Mouse (Mus musculus) urinary bladder, postnatal 36 days (tissue): ENCODE measurements around the gene Dcaf12.
A peak's percentile ranks its signal among the peaks of the same experiment; 100 is the strongest.

ENCODE experiments used
- DNase-seq, 2 experiments: peaks; one replicate each; pipeline ENCODE4 v3.0.0; 2022; ENCODE audit warnings: low spot score in 2 of 2, mixed read lengths in 1 of 2

The Dcaf12 gene

GRCm38 (mm10) chr4:41314141-41315129 is at the start of gene Dcaf12:
Gene Dcaf12, minus strand, starts transcription at chr4:41314889.
- peak; percentile 93 to 96 for DNase-seq

DNA sequence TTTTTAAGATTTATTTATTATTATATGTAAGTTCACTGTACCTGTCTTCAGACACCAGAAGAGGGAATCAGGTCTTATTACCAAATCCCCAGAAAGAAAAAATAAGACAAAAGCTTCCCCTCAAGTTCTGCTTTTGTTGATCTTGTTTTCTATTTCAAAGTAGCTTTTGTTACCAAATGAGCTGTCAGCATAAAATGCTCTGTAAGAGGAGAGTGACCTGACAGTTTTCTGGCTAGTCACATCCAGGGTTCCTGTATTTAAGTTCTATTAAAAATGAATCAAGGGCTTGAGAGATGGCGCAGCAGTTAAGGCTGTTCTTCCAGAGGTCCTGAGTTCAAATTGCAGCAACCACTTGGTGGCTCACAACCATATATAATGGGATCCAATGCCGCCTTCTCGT is 46.4 kb upstream of the Dcaf12 start:
- DNase-seq, result no peak

- no peak for DNase-seq
Observed at GRCm38 (mm10) chr4:41359358-41359757, 44.7 kb upstream of the Dcaf12 start.

GRCm38 (mm10) chr4:41358669-41359068 is 44.0 kb upstream of the Dcaf12 start:
- no peak for DNase-seq

- DNase-seq, result no peak
Observed at GRCm38 (mm10) chr4:41357154-41357553, 42.5 kb upstream of the Dcaf12 start.

GRCm38 (mm10) chr4:41353265-41353664 is 38.6 kb upstream of the Dcaf12 start:
- no peak for DNase-seq

- DNase-seq, result no peak
Observed at GRCm38 (mm10) chr4:41352758-41353157, 38.1 kb upstream of the Dcaf12 start.

- peak in 1 of 2 experiments; percentile 57 for DNase-seq
Observed at GRCm38 (mm10) chr4:41349199-41349591, 34.5 kb upstream of the Dcaf12 start.

GRCm38 (mm10) chr4:41348584-41349198 is 34.0 kb upstream of the Dcaf12 start, which contains the start of gene Ubap1:
Gene Ubap1, plus strand, starts transcription at chr4:41348996.
- peak; percentile 84 to 94 for DNase-seq

- no peak for DNase-seq
Observed at GRCm38 (mm10) chr4:41347839-41348238, 33.1 kb upstream of the Dcaf12 start.

DNA sequence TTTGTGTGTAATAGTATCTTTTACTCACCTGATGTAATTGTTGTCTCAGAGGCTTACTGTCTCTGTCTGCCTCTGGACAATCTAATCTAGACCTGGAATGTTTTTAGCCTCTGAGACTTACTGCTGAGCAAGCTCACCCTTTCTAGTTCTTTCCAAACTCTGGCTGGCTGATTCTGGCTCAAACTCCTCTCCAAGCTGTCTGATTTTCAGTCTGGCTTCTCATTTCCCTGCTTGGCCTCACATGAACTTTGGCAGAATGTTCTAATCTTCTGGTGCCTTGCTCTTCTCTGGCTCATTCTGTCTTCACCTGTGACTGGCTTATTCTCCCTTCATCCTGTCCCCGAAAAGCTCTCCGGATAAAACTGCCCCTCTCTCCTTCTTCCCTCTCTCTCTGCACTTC is 31.3 kb upstream of the Dcaf12 start:
- no peak for DNase-seq

- no peak for DNase-seq
Observed at GRCm38 (mm10) chr4:41340912-41341550, 26.3 kb upstream of the Dcaf12 start.

DNA sequence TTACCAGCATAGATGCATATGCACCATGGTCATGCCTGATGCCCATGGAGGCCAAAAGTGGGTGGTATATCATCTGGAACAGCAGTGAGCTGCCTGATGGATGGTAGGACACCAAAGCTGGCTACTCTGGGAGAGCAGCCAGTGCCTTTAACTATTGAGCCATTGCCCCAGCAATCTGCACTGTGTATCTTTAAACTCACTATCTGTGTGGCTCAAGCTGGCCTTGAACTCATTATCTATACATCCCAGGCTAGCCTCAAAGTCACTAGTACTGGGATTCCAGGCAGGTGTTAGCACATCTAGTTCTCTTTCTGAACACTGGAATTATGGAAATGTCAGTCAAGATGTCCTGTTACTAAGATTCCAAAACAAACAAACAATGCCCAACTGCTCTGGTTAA is 21.9 kb upstream of the Dcaf12 start:
- no peak for DNase-seq

DNA sequence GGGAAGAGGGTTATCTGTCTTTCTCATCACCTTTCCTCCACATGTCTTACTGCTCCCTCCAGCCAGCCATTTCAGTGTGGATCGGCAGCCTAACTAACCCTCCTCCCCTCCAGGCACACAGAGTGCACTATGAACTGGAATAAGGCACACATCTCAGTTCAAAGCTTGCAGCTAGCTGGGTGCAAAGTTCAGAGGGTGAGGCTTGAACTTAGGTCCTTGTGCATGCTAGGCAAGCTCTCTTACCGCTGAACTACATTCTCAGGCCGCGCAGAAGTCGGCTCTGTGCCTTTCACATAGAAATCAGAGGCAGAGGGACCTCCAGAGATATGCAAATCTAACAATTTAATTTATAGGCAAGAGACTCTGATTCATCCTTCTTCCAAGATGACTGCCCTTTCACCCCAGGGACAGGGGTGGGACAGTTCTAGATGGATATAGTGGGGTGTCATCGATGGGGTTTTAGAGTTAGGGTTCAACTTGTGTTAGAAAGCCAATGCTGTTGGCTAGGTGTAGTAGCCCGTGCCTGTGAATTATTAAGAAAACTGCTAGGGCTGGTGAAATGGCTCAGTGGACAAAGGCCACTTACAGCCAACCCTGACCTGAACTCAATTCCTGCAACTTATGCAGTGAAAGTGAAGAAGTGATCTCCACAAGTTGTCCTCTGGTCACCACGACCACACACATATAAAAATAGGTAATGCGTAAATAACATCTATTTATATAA is 17.2 kb upstream of the Dcaf12 start:
- no peak for DNase-seq

DNA sequence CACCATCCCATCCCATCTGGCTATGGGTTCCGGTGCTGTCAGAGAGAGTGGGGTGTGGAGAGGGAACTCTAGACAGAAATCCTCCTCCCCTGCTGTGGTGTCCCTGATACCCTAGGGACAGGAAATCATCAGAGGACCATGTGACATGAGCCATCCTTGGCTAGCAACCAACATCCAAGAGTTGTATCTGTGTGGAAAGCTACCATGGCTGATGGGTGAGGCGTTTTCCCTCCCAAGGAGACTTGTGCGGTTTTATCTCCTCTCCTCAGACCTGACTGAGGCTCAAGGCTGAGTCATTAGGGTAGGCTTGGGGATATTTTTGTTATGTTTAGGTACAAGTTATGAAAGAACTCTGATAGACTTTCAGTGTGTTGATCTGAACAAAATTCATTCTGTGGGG is 16.4 kb upstream of the Dcaf12 start:
- no peak for DNase-seq

DNA sequence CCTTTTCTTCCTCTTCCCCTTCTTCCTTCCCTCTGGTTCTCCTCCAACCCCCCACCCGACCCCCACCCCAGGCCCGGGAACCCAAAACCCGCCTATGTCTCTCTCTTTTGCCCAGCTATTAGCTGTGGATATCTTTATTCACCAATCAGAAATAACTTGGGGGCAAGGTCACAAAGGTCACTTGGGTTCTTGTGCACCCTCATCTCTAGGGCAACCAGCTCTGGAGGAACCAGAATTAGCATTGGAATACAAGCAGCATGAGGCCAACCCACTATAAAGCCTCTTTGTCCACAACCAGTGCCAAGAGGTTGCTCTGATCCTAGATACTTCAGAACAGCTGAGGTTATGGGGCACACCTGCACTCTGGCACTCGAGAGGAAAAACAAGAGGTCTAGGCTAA is 14.8 kb upstream of the Dcaf12 start:
- DNase-seq, result no peak

DNA sequence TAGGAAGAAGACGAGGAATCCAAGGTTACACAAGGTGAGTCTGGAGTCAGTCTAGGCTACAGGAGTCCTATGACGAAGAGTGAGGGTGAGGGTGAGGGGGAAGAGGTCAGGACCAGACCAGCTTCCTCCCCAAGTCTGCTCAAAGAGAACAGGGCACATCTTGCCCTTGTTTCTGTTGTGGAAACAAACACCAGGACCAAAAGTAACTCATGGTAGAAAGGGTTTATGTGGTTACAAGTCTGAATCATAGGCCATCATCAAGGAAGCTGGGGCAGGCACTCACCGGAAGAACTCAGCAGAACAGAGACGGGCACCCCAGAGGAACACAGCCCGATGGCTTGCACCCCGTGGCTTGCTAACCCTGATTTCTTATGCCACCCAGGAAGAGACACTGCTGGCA is 12.2 kb upstream of the Dcaf12 start:
- DNase-seq, result no peak

DNA sequence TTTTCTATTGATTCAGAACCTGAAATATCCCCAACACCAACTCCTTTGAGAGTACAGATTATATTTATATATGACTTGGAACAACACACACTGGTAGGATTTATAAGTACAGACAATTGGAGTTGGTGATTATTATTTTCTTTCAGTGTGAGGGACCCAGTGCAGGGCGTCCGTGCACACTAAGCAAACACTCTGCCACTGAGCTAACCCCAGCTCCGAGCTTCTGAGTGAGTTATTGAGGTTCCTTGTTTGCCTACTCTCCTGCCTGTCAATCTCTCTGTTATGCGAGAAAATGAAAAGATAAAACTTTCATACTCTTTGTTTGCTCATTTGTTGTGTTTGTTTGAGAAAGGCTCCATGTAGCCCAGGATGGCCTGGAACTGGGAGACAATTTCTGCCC is 6.3 kb upstream of the Dcaf12 start:
- no peak for DNase-seq

- DNase-seq, result no peak
Observed at GRCm38 (mm10) chr4:41318267-41318666, 3.6 kb upstream of the Dcaf12 start.

GRCm38 (mm10) chr4:41315173-41315572 is 484 bp upstream of the Dcaf12 start:
- peak in 1 of 2 experiments; percentile 9 for DNase-seq

- DNase-seq, result no peak
Observed at GRCm38 (mm10) chr4:41313722-41314121, 967 bp downstream of the Dcaf12 start.
